Mouse (Mus musculus) G1E (cell line): ENCODE results near the gene Fiz1.

Source experiments
- CTCF ChIP-seq: IDR thresholded peaks from 2 replicates; pipeline ENCODE4 v1.5.1; 2012; ENCODE audit warnings: low read depth, low read length, inconsistent platforms, mixed read lengths
- GATA1 ChIP-seq: IDR thresholded peaks from 2 replicates; pipeline ENCODE4 v1.6.1; 2012; ENCODE audit warnings: borderline replicate concordance, low read length, inconsistent platforms, mixed read lengths
- GATA2 ChIP-seq: IDR thresholded peaks from 2 replicates; pipeline ENCODE4 v1.6.1; 2012; ENCODE audit warnings: low read depth, low read length, inconsistent platforms, borderline replicate concordance
- POLR2AphosphoS5 ChIP-seq: IDR thresholded peaks from 2 replicates; pipeline ENCODE4 v1.6.1; 2012; ENCODE audit warnings: low read depth, low read length, inconsistent platforms; ENCODE audit not compliant: insufficient replicate concordance
- TAL1 ChIP-seq: conservative IDR thresholded peaks from 2 replicates; pipeline ENCODE4 v1.6.1; 2012; ENCODE audit warnings: low read depth, low read length, inconsistent platforms, mixed read lengths

- TF ChIP-seq CTCF (no peak), TAL1 (no peak), POLR2AphosphoS5 (no peak), GATA1 (no peak), GATA2 (no peak)
Observed at GRCm38 (mm10) chr7:4996934-4997333, 17.6 kb downstream of the Fiz1 start.
